Mouse (Mus musculus): Measurements from ENCODE around the gene Scn10a. TPM values are rescaled to one million over a fixed set of nuclear protein-coding genes. Genes with fewer than 3 reads are reported as not detected.

Scn10a gene
- polyA plus RNA-seq, 1 experiment from 2014 or later = not detected

Other genes with a start within 250 kb of the Scn10a start
- 0.42 and 0.87 TPM in 2 replicates for gene Scn5a, start 140.3 kb downstream of the Scn10a start, polyA plus RNA-seq (2015; fragmentation: Nextera tagmentation; extraction: Ambion mirVana)
- not detected in 2 replicates for gene Scn11a, start 106.1 kb upstream of the Scn10a start, polyA plus RNA-seq (2015; fragmentation: Nextera tagmentation; extraction: Ambion mirVana)
- 53.3 and 58.1 TPM in 2 replicates for gene Wdr48, start 175.6 kb upstream of the Scn10a start, polyA plus RNA-seq (2015; fragmentation: Nextera tagmentation; extraction: Ambion mirVana)
- gene Gorasp1, start 218.2 kb upstream of the Scn10a start, polyA plus RNA-seq (2015; fragmentation: Nextera tagmentation; extraction: Ambion mirVana) = 28.0 and 31.9 TPM in 2 replicates
- gene Ttc21a, start 218.3 kb upstream of the Scn10a start, polyA plus RNA-seq (2015; fragmentation: Nextera tagmentation; extraction: Ambion mirVana) = 0.28 and 0.54 TPM in 2 replicates